Mouse (Mus musculus) limb, embryonic 14.5 days (tissue): ENCODE data around the gene Xlr. TPM values are rescaled to one million over a fixed set of nuclear protein-coding genes. Genes with fewer than 3 reads are reported as not detected.
"Not testable (repeated sequence)": the region's sequence is repeated elsewhere in the genome, so short reads cannot be mapped to it uniquely, and the experiment has no call there.

Source experiments
- ATAC-seq: fragments of 200-750 bp; cut with Nextera tagmentation; 2 replicates; pipeline ENCODE4 v1.8.0; 2017; ENCODE audit warnings: low read depth, moderate number of reproducible peaks, moderate TSS enrichment; ENCODE audit not compliant: low FRiP score
- DNase-seq: peaks from one replicate; pipeline ENCODE4 v3.0.0-alpha.2; 2015; ENCODE audit warnings: low spot score
- H3K27ac ChIP-seq: fragments of 300-500 bp; sonication (generic); replicated peaks from 2 replicates; pipeline ENCODE4 v1.5.1; 2014; ENCODE audit warnings: low read depth, mild to moderate bottlenecking, low read length, moderate library complexity, mixed read lengths
- H3K27me3 ChIP-seq: fragments of 300-500 bp; sonication (generic); 2 replicates; pipeline ENCODE4 v1.6.1; 2014; ENCODE audit warnings: low read length, mixed read lengths; ENCODE audit not compliant: control insufficient read depth, insufficient read depth
- H3K36me3 ChIP-seq: fragments of 300-500 bp; sonication (generic); 2 replicates; pipeline ENCODE4 v1.6.1; 2014; ENCODE audit warnings: mild to moderate bottlenecking, low read length, moderate library complexity, mixed read lengths; ENCODE audit not compliant: control insufficient read depth, insufficient read depth
- H3K4me1 ChIP-seq: fragments of 300-500 bp; sonication (generic); 2 replicates; pipeline ENCODE4 v1.6.1; 2014; ENCODE audit warnings: antibody characterized with exemption, low read length, mixed read lengths; ENCODE audit not compliant: control insufficient read depth, insufficient read depth
- H3K4me2 ChIP-seq: fragments of 300-500 bp; sonication (generic); replicated peaks from 2 replicates; pipeline ENCODE4 v1.6.1; 2014; ENCODE audit warnings: low read depth, mild to moderate bottlenecking, low read length, moderate library complexity; ENCODE audit not compliant: severe bottlenecking
- H3K4me3 ChIP-seq: fragments of 300-500 bp; sonication (generic); replicated peaks from 2 replicates; pipeline ENCODE4 v1.5.1; 2014; ENCODE audit warnings: low read length
- H3K9ac ChIP-seq: fragments of 300-500 bp; sonication (generic); 2 replicates; pipeline ENCODE4 v1.6.1; 2014; ENCODE audit warnings: mild to moderate bottlenecking, low read depth, low read length, moderate library complexity; ENCODE audit not compliant: severe bottlenecking
- H3K9me3 ChIP-seq: fragments of 300-500 bp; sonication (generic); 2 replicates; pipeline ENCODE4 v1.6.1; 2016; ENCODE audit warnings: low read length; ENCODE audit not compliant: control insufficient read depth
- POLR2A ChIP-seq: fragments of 200-500 bp; IDR thresholded peaks from 2 replicates; pipeline ENCODE4 v1.8.0; 2012; ENCODE audit warnings: inconsistent platforms, mild to moderate bottlenecking, moderate library complexity, borderline replicate concordance; ENCODE audit not compliant: insufficient read depth, insufficient read length; ENCODE audit errors: extremely low read depth
- WGBS: fragments of 180-500 bp; shearing (Covaris S2); extraction: QIAGEN DNeasy Blood & Tissue Kit; methylation state at CpG from one replicate; pipeline ENCODE4 v1.1.7; 2014; 5-methylcytosine and 5-hydroxymethylcytosine counted together
- polyA plus RNA-seq, 2 experiments: library from polyadenylated mRNA; depleted of rRNA in 1 of 2; stranded (reverse) in 1 of 2; unstranded in 1 of 2; fragments of >200 nt; fragmentation: Nextera tagmentation in 1 of 2; extraction: Ambion mirVana in 1 of 2; gene quantifications; 2 replicates each; pipeline versions ENCODE4 v1.2.1 to v1.2.3; 2012 to 2014

Gene Xlr
- 0.39 and 0.65 TPM in 2 replicates for polyA plus RNA-seq (2012; rRNA removed)
- 1.0 and 1.2 TPM in 2 replicates for polyA plus RNA-seq (2014; fragmentation: Nextera tagmentation; extraction: Ambion mirVana)

DNA sequence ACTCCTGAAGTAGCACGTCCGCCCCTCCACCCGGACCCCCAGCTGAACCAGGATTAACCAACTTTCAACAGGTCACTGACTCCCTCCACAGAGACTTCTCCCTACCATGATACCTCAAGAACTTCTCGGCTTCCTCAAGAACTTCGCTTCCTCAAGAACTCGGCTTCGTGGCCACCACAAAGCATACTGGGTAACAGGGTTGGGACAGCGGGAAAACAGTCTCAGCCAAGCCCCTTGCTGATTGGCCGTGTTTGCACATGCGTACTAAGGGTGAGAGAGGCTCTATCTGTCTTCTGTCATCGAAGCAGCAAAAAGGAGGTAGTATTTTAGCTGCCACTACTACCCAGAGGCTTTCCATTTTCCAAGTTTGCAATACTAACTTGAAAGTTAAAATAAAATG, at the start of gene Xlr:
Gene Xlr (minus strand): TSS at position 188 of the 400 bp plus-strand sequence.
- H3K36me3 ChIP-seq, H3K27ac ChIP-seq, H3K4me2 ChIP-seq, H3K4me3 ChIP-seq, ATAC-seq, H3K9ac ChIP-seq, H3K9me3 ChIP-seq, H3K27me3 ChIP-seq, DNase-seq, H3K4me1 ChIP-seq: not testable (repeated sequence)
- 81% methylated on average over 11 of the region's 11 CpGs for WGBS

DNA sequence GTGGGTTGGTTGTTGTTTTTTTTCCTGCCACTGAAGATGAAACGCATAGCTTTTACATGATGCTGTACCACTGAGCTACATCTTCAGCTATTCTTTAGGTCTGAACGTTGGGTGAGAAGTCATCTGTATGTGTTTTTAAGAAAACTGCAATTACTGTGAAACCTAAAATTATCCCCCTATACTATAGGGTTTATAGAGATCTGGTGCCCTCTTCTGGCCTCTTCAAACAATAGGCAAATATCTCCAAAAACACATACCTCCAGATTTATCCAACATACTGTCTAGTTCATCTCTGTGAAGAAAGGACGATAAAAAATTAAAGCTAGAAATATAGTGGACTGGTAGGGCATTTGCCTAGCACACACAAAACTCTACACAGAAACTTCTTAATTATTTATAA, 1.6 kb upstream of the Xlr start:
- ATAC-seq (no peak), DNase-seq (peak; percentile 31)
- H3K4me2 ChIP-seq: no peak overlapping the region
- no peaks in the 10 kb centered on the region for H3K27me3 ChIP-seq
- 29% methylated on average over 3 of the region's 3 CpGs for WGBS
- no peaks in the 10 kb centered on the region for H3K36me3 ChIP-seq
- H3K4me1 ChIP-seq: no peaks in the 10 kb centered on the region
- no peaks in the 10 kb centered on the region for H3K9me3 ChIP-seq
- H3K4me3 ChIP-seq: no peak overlapping the region
- no peak overlapping the region for H3K9ac ChIP-seq
- no peak for TF ChIP-seq POLR2A
- no peak overlapping the region for H3K27ac ChIP-seq

DNA sequence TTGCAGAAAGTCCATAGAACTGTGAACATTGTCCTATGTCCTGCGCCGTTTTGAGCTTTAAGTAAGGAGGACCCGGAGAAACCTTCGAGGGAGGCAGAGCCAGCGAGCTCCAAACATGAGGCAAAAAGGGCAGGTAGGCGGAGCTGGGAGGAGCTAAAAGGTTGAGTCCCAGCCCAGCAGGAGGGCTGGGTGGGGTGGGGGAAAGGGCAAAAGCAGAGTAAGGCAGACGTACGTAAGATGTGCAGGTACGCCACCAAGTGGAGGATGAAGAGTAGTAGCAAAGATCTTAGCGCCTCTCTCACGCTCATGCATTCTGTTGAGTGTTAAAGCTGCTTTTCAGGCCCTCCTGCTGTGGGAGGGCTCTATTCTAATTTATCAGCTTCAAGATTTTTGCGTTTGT, 21.2 kb downstream of the Xlr start, which contains the start of gene Zfp36l3:
Gene Zfp36l3 (minus strand): TSS at position 119 of the 400 bp plus-strand sequence.
- H3K27me3 ChIP-seq: no peaks in the 10 kb centered on the region
- no peak within 1 kb of the TSS for H3K27ac ChIP-seq
- H3K4me3 ChIP-seq: no peak within 1 kb of the TSS
- H3K4me1 ChIP-seq: no peaks in the 10 kb centered on the region
- no peak within 1 kb of the TSS for H3K9ac ChIP-seq
- no peak for ATAC-seq
- H3K36me3 ChIP-seq: no peaks in the 10 kb centered on the region
- H3K9me3 ChIP-seq: no peaks in the 10 kb centered on the region
- WGBS: 88% methylated on average over 12 of the region's 12 CpGs
- DNase-seq: no peak
- H3K4me2 ChIP-seq: no peak within 1 kb of the TSS
- TF ChIP-seq POLR2A: no peak

DNA sequence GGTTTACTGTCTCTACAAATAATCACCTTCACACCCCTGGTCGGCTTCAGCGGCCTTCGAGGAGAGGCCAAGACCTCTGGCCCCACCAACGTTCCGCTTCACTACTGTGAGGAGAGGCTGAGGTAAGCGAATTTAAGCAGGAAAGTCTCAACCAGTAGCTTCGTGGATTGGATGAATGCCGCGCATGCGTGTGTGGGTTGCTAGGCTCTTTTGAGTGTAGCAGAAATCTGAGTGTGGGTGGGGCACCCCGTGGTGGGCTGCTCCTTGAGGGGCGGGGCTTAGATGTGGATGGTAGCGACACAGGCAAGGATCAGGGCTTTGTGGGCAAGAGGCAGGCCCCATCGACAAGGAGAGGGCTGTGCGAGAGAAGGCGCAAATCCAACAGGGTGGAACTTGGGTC, 39.8 kb downstream of the Xlr start, which contains the start of gene 1700013H16Rik:
Gene 1700013H16Rik (minus strand): TSS at position 96 of the 400 bp plus-strand sequence.
- Histone ChIP-seq H3K36me3 (no peaks in the 10 kb centered on the region), H3K9me3 (no peaks in the 10 kb centered on the region; the same call in 1 of the 2 replicates), H3K4me2 (no peak within 1 kb of the TSS), H3K9ac (no peak within 1 kb of the TSS), H3K4me3 (no peak within 1 kb of the TSS), H3K27me3 (no peaks in the 10 kb centered on the region), H3K27ac (no peak within 1 kb of the TSS), H3K4me1 (no peaks in the 10 kb centered on the region)
- no peak for TF ChIP-seq POLR2A
- 94% methylated on average over 16 of the region's 16 CpGs for WGBS
- no peak for ATAC-seq
- no peak for DNase-seq

DNA sequence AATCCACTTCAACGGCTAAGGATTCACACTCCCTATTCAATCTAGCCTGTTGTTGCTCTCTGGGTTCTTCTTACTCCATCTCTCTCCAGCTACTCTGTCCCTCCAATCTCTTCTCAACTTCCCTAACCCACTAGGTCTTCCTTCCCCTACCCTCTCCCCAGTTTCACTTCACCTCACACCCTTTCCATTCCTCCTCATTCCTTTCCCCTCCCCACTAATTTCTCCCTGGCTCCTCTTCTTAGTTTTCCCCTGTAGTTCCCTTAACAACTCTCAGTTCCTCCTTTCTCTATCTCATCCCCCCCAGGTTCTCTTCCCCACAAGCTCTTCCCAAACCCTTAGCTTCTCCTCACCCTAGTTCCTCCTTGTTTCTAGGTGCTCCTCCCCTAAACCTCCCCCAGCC, 44.7 kb downstream of the Xlr start:
- H3K4me1 ChIP-seq: no peaks in the 10 kb centered on the region
- 92% methylated on average over 1 of the region's 1 CpGs for WGBS
- H3K4me3 ChIP-seq: no peak overlapping the region
- H3K4me2 ChIP-seq: no peak overlapping the region
- no peak for TF ChIP-seq POLR2A
- DNase-seq: no peak
- no peak for ATAC-seq
- H3K27ac ChIP-seq: no peak overlapping the region
- no peaks in the 10 kb centered on the region for H3K27me3 ChIP-seq
- no peaks in the 10 kb centered on the region for H3K36me3 ChIP-seq
- H3K9me3 ChIP-seq: no peaks in the 10 kb centered on the region; the same call in 1 of the 2 replicates
- no peak overlapping the region for H3K9ac ChIP-seq

GRCm38 (mm10) chrX:53728967-53729366, 68.5 kb downstream of the Xlr start:
- Histone ChIP-seq H3K9ac (no peak overlapping the region), H3K27me3 (no peaks in the 10 kb centered on the region), H3K9me3 (no peaks in the 10 kb centered on the region), H3K4me2 (no peak overlapping the region), H3K36me3 (no peaks in the 10 kb centered on the region), H3K4me1 (no peaks in the 10 kb centered on the region), H3K4me3 (no peak overlapping the region), H3K27ac (no peak overlapping the region)
- WGBS: 68% methylated on average over 2 of the region's 2 CpGs
- TF ChIP-seq POLR2A: no peak
- ATAC-seq: no peak
- no peak for DNase-seq

Other genes starting within 250 kb of the Xlr start
- gene Rtl8c, start 189.7 kb downstream of the Xlr start, polyA plus RNA-seq (2012; rRNA removed): 53.2 and 54.6 TPM in 2 replicates
- 60.1 and 60.7 TPM in 2 replicates for gene Rtl8c, start 189.7 kb downstream of the Xlr start, polyA plus RNA-seq (2014; fragmentation: Nextera tagmentation; extraction: Ambion mirVana)
- gene Gm14597, start 188.7 kb downstream of the Xlr start, polyA plus RNA-seq (2012; rRNA removed): not detected in 2 replicates
- not detected in 2 replicates for gene Gm14597, start 188.7 kb downstream of the Xlr start, polyA plus RNA-seq (2014; fragmentation: Nextera tagmentation; extraction: Ambion mirVana)
- gene Rtl8a, start 154.0 kb downstream of the Xlr start, polyA plus RNA-seq (2012; rRNA removed): 99.8 and 135 TPM in 2 replicates
- 71.3 and 71.4 TPM in 2 replicates for gene Rtl8a, start 154.0 kb downstream of the Xlr start, polyA plus RNA-seq (2014; fragmentation: Nextera tagmentation; extraction: Ambion mirVana)
- gene Rtl8b, start 127.3 kb downstream of the Xlr start, polyA plus RNA-seq (2012; rRNA removed): 117 and 144 TPM in 2 replicates
- gene Rtl8b, start 127.3 kb downstream of the Xlr start, polyA plus RNA-seq (2014; fragmentation: Nextera tagmentation; extraction: Ambion mirVana): 66.0 and 69.5 TPM in 2 replicates
- gene 4930502E18Rik, start 72.9 kb downstream of the Xlr start, polyA plus RNA-seq (2012; rRNA removed): 0.17 and 0.31 TPM in 2 replicates
- gene 4930502E18Rik, start 72.9 kb downstream of the Xlr start, polyA plus RNA-seq (2014; fragmentation: Nextera tagmentation; extraction: Ambion mirVana): 0.26 and 0.36 TPM in 2 replicates
- gene 1700013H16Rik, start 39.9 kb downstream of the Xlr start, polyA plus RNA-seq (2012; rRNA removed): not detected in 2 replicates
- gene 1700013H16Rik, start 39.9 kb downstream of the Xlr start, polyA plus RNA-seq (2014; fragmentation: Nextera tagmentation; extraction: Ambion mirVana): not detected in 2 replicates
- gene Zfp36l3, start 21.3 kb downstream of the Xlr start, polyA plus RNA-seq (2012; rRNA removed): 0.09 and 0.10 TPM in 2 replicates
- gene Zfp36l3, start 21.3 kb downstream of the Xlr start, polyA plus RNA-seq (2014; fragmentation: Nextera tagmentation; extraction: Ambion mirVana): not detected in 2 replicates